Mouse (Mus musculus): ENCODE data around the gene Rc3h1. TPM values are rescaled to one million over a fixed set of nuclear protein-coding genes. Genes with fewer than 3 reads are reported as not detected.
"Not testable (repeated sequence)": the region's sequence is repeated elsewhere in the genome, so short reads cannot be mapped to it uniquely, and the experiment has no call there.

Rc3h1 gene
- 13.5 and 14.9 TPM in 2 replicates for polyA plus RNA-seq (2012; rRNA removed)

DNA sequence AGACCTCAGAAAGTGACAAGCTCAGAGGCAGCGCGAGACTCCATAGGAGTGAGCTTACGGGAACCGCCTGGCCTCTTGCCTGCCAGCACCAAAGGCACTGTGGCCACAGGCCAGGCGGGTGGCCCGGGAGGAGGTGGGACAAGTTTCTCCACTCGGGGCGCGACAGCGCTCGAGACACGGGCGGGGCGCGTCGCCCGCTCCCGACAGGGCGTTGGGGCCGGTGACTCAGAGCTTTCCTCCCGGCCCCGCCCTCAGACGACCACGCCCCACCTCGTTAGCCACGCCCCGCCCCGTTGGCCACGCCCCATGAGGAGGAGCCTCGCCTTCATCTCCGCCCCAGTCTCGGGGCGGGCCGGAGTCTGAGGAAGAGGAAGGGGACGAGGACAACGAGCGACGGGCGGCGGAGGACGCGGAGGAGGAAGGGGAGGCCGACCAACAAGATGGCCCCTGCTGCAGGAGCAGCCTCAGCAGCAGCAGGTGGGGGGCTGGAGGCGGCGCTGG lies at the start of gene Rc3h1:
TSS of gene Rc3h1 (plus strand) at position 362 of the 501 bp plus-strand sequence.
- peak within 1 kb of the TSS; percentile 90 for H3K27ac ChIP-seq (ENCODE audit: insufficient read depth, low read depth, low read length)
- H3K36me3 ChIP-seq (ENCODE audit: control insufficient read depth, insufficient read depth, low read length), result no peaks in the 10 kb centered on the region
- peak; percentile 92 for TF ChIP-seq POLR2A (IDR thresholded peaks at IDR 0.05; ENCODE audit: low read depth, low read length)
- 0 out of 2 replicates have a peak, but pooled peaks have one; percentile 8 for TF ChIP-seq CTCF (conservative IDR thresholded peaks at IDR 0.05; ENCODE audit: insufficient read depth, insufficient read length, low read depth, low read length)
- no peaks in the 10 kb centered on the region for H3K27me3 ChIP-seq (replicated peaks; ENCODE audit: control insufficient read depth, insufficient read depth, low read length)
- peak within 1 kb of the TSS; percentile 82 for H3K4me3 ChIP-seq (ENCODE audit: insufficient read depth, low read depth, low read length)
- 1% methylated on average over 45 of the region's 45 CpGs for WGBS
- peaks cover 8% of the 10 kb centered on the region; the same call in 1 of the 2 replicates for H3K4me1 ChIP-seq (ENCODE audit: control insufficient read depth, insufficient read depth, low read length)
- peak; percentile 97 for DNase-seq

DNA sequence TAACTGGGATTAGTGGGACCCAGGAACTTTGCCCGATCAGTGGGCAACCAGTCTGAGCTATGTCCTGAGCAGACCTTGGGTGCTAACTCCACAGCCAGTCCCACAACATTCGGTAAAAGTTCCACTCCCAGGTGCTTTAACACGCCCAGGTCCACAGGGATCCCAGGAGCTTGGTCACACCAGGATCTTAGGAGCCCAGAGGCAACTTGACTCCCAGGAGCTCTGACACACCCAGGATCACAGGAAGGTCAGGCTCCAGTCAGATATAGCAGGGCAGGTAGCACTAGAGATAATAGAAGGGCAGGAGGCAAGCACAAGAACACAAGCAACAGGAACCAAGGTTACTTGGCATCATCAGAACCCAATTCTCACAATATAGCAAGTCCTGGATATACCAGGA lies 48.1 kb upstream of the Rc3h1 start:
- WGBS, result 90% methylated on average over 3 of the region's 3 CpGs
- peaks cover 3% of the 10 kb centered on the region; the same call in 1 of the 2 replicates for H3K4me1 ChIP-seq (ENCODE audit: control insufficient read depth, insufficient read depth, low read length)
- no peaks in the 10 kb centered on the region for H3K36me3 ChIP-seq (ENCODE audit: control insufficient read depth, insufficient read depth, low read length)
- no peak for TF ChIP-seq POLR2A (IDR thresholded peaks at IDR 0.05; ENCODE audit: low read depth, low read length)
- H3K4me3 ChIP-seq (ENCODE audit: insufficient read depth, low read depth, low read length), result no peak overlapping the region
- no peak overlapping the region for H3K27ac ChIP-seq (ENCODE audit: insufficient read depth, low read depth, low read length)
- no peak for DNase-seq
- H3K27me3 ChIP-seq (replicated peaks; ENCODE audit: control insufficient read depth, insufficient read depth, low read length), result no peaks in the 10 kb centered on the region

DNA sequence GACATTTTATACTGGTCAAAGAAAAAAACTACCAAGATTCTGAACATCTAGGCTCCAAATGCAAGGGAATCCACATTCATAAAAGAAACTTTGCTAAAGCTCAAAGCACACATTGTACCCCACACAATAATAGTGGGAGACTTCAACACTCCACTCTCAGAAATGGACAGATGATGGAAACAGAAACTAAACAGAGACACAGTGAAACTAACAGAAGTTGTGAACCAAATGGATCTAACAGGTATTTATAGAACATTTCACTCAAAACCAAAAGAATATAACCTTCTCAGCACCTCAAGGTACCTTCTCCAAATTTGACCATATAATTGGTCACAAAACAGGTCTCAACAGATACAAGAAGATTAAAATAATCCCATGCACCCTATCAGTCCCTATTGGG lies 46.3 kb upstream of the Rc3h1 start:
- not testable (repeated sequence) for DNase-seq; H3K4me1 ChIP-seq (ENCODE audit: control insufficient read depth, insufficient read depth, low read length); H3K36me3 ChIP-seq (ENCODE audit: control insufficient read depth, insufficient read depth, low read length); H3K4me3 ChIP-seq (ENCODE audit: insufficient read depth, low read depth, low read length); H3K27me3 ChIP-seq (replicated peaks; ENCODE audit: control insufficient read depth, insufficient read depth, low read length); H3K27ac ChIP-seq (ENCODE audit: insufficient read depth, low read depth, low read length)

DNA sequence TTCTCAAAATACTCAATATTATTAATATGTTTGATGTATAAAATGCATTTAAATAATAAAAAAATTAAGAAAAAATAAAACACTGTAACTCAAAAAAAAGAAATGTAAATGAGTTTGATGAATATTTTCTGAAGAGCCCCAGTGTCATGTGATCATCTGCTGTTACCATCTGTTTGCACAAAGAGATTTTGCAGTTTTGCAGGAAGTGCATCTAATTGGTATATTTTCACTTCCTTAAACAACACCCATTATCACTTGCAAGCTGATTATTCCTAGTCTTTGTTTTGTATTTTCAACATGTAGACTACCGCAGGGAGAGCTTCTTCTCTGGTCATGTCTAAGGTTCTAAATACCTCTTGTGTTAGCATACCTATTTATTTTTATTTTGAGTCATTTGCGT lies 45.1 kb upstream of the Rc3h1 start:
- no peak for TF ChIP-seq POLR2A (IDR thresholded peaks at IDR 0.05; ENCODE audit: low read depth, low read length)
- no peak for TF ChIP-seq CTCF (conservative IDR thresholded peaks at IDR 0.05; ENCODE audit: insufficient read depth, insufficient read length, low read depth, low read length)
- Histone ChIP-seq H3K27me3 (replicated peaks; ENCODE audit: control insufficient read depth, insufficient read depth, low read length) (no peaks in the 10 kb centered on the region), H3K36me3 (ENCODE audit: control insufficient read depth, insufficient read depth, low read length) (no peaks in the 10 kb centered on the region), H3K4me1 (ENCODE audit: control insufficient read depth, insufficient read depth, low read length) (no peaks in the 10 kb centered on the region), H3K27ac (ENCODE audit: insufficient read depth, low read depth, low read length) (no peak overlapping the region), H3K4me3 (ENCODE audit: insufficient read depth, low read depth, low read length) (no peak overlapping the region)
- DNase-seq, result no peak
- 92% methylated on average over 2 of the region's 2 CpGs for WGBS

GRCm38 (mm10) chr1:160861632-160862031 lies 44.6 kb upstream of the Rc3h1 start:
- Histone ChIP-seq H3K4me1 (ENCODE audit: control insufficient read depth, insufficient read depth, low read length) (no peaks in the 10 kb centered on the region), H3K4me3 (ENCODE audit: insufficient read depth, low read depth, low read length) (no peak overlapping the region)

DNA sequence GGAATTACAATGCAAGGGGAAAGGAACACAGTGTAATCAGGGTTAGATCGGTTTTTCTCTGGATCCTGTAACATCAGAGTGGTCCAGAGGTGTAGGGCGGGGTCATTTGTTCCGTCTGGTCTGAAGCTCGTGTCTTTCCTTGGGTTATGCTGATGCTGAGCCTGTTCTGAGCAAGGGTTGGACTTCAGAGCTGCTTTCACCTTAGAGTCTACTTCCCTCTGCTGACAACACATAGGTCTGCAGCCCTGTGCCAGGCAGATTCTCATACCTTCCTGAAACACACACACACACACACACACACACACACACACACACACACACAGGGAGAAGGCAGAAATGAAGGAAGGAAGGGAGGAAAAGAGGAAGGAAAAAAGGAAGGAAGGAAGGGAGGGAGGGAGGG lies 43.2 kb upstream of the Rc3h1 start:
- TF ChIP-seq POLR2A (IDR thresholded peaks at IDR 0.05; ENCODE audit: low read depth, low read length), result no peak
- peak; percentile 62 for TF ChIP-seq CTCF (conservative IDR thresholded peaks at IDR 0.05; ENCODE audit: insufficient read depth, insufficient read length, low read depth, low read length)
- WGBS, result 38% methylated on average over 4 of the region's 4 CpGs
- DNase-seq, result peak; percentile 43

More at GRCm38 (mm10) chr1:160861632-160862031, 44.6 kb upstream of the Rc3h1 start:
- no peak overlapping the region for H3K27ac ChIP-seq (ENCODE audit: insufficient read depth, low read depth, low read length)
- no peaks in the 10 kb centered on the region for H3K27me3 ChIP-seq (replicated peaks; ENCODE audit: control insufficient read depth, insufficient read depth, low read length)
- no peak for TF ChIP-seq CTCF (conservative IDR thresholded peaks at IDR 0.05; ENCODE audit: insufficient read depth, insufficient read length, low read depth, low read length)
- no peak for TF ChIP-seq POLR2A (IDR thresholded peaks at IDR 0.05; ENCODE audit: low read depth, low read length)
- H3K36me3 ChIP-seq (ENCODE audit: control insufficient read depth, insufficient read depth, low read length), result no peaks in the 10 kb centered on the region
- WGBS, result 93% methylated on average over 1 of the region's 1 CpGs
- no peak for DNase-seq

GRCm38 (mm10) chr1:160874757-160875156 lies 31.5 kb upstream of the Rc3h1 start:
- no peaks in the 10 kb centered on the region for H3K36me3 ChIP-seq (ENCODE audit: control insufficient read depth, insufficient read depth, low read length)
- H3K4me1 ChIP-seq (ENCODE audit: control insufficient read depth, insufficient read depth, low read length), result no peaks in the 10 kb centered on the region
- no peak for DNase-seq
- H3K27me3 ChIP-seq (replicated peaks; ENCODE audit: control insufficient read depth, insufficient read depth, low read length), result no peaks in the 10 kb centered on the region
- TF ChIP-seq CTCF (conservative IDR thresholded peaks at IDR 0.05; ENCODE audit: insufficient read depth, insufficient read length, low read depth, low read length), result no peak
- no peak for TF ChIP-seq POLR2A (IDR thresholded peaks at IDR 0.05; ENCODE audit: low read depth, low read length)
- H3K4me3 ChIP-seq (ENCODE audit: insufficient read depth, low read depth, low read length), result no peak overlapping the region
- H3K27ac ChIP-seq (ENCODE audit: insufficient read depth, low read depth, low read length), result no peak overlapping the region
- WGBS, result 63% methylated on average over 1 of the region's 1 CpGs

More for the DNA sequence above, 43.2 kb upstream of the Rc3h1 start:
- no peaks in the 10 kb centered on the region for H3K4me1 ChIP-seq (ENCODE audit: control insufficient read depth, insufficient read depth, low read length)
- no peaks in the 10 kb centered on the region for H3K36me3 ChIP-seq (ENCODE audit: control insufficient read depth, insufficient read depth, low read length)
- no peak overlapping the region for H3K4me3 ChIP-seq (ENCODE audit: insufficient read depth, low read depth, low read length)
- H3K27me3 ChIP-seq (replicated peaks; ENCODE audit: control insufficient read depth, insufficient read depth, low read length), result no peaks in the 10 kb centered on the region
- H3K27ac ChIP-seq (ENCODE audit: insufficient read depth, low read depth, low read length), result no peak overlapping the region

DNA sequence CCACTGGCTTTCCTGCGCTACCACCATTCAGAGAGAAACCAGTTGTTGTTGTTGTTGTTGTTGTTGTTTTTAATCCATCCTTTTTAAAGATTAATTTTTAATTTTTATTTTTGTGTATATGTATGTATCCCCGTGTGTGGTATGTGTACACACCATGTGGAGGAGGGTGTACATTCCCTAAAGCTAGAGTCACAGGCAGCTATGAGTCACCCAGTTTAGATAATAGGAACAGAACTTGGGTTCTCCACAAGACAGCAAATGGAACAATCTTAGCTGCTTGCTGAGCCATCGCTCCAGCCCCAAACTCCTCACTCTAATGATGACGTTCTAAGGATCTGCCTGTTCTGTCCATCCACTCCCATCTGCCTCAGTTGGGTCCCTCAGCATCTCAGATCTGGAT lies 29.2 kb upstream of the Rc3h1 start:
- H3K27ac ChIP-seq (ENCODE audit: insufficient read depth, low read depth, low read length), result no peak overlapping the region
- no peaks in the 10 kb centered on the region for H3K27me3 ChIP-seq (replicated peaks; ENCODE audit: control insufficient read depth, insufficient read depth, low read length)
- DNase-seq, result no peak
- no peak overlapping the region for H3K4me3 ChIP-seq (ENCODE audit: insufficient read depth, low read depth, low read length)
- TF ChIP-seq POLR2A (IDR thresholded peaks at IDR 0.05; ENCODE audit: low read depth, low read length) (no peak), CTCF (conservative IDR thresholded peaks at IDR 0.05; ENCODE audit: insufficient read depth, insufficient read length, low read depth, low read length) (no peak)
- H3K4me1 ChIP-seq (ENCODE audit: control insufficient read depth, insufficient read depth, low read length), result no peaks in the 10 kb centered on the region
- 90% methylated on average over 4 of the region's 4 CpGs for WGBS
- no peaks in the 10 kb centered on the region for H3K36me3 ChIP-seq (ENCODE audit: control insufficient read depth, insufficient read depth, low read length)

Data from kidney, adult 2 months (tissue).